Mouse (Mus musculus) left cerebral cortex, postnatal 36 days (tissue): ENCODE measurements at regions not wholly inside any gene's neighbourhood (a gene's known extent, or its start where the extent isn't known, plus 50 kb on each side); places are given as distances from the start of the nearest gene placed in this dataset.

Experiments used
- DNase-seq, 2 experiments: peaks; one replicate each; pipeline ENCODE4 v3.0.0; 2021 to 2022; ENCODE audit warnings: low spot score in 2 of 2, mixed read lengths in 1 of 2
- intact Hi-C: fragments of 180-260 bp; cut with DNase I; formaldehyde crosslinking; loops from one replicate; pipeline ENCODE4 v1.15.1; 2025

DNA sequence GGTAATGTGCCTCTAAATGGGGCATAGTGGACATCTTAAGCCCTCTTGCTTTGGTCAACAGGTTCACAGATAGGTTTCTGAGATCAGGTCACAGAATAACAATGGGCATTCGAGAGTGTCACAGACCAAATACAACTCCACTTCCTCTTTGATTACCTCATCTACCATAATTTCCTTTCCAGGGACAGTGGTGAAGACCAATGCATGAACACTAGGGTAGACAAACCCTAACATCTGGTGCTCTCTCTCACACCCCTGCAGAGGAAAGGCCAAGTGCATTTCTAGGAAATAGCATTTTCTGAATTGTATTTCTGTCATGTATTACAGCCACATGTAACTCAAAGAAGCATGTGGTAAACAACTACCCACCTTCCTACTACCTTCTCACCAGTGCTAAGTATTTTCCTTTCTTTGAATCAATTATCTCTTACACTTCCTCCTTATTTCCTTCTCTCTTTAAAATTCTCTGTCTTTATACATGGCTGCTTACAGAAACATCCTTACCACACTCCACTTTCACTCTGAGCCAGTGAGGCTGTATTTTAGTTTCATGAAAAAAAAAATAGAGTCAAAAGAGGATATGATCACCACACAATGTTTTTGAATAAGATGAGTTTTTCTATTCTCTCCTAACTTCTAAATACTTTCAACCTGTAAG, 1021.0 kb downstream of the Gsdmc2 start:
- intact Hi-C loops, result no loop called here

GRCm38 (mm10) chr15:62822305-62822704, 1022.7 kb downstream of the Gsdmc2 start:
- intact Hi-C loops, result no loop called here

More for the DNA sequence above, 1021.0 kb downstream of the Gsdmc2 start:
- DNase-seq, result no peak

DNA sequence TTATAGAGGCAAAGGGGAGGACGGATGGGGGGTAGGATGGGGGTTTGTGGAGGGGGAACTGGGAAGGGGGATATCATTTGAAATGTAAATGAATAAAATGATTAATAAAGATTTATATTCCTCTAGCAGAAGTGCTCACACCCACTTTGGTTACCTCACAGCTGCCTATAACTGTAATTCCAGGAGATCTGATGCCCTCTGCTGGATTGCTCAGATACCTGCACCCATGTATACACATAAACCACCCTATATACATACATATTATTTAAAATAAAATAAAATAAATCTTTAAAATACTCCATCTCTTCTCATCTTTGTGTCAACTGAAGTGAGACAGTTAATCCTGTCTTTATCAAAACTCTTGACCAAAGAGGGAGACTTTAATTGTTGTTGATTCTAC, 1031.9 kb downstream of the Gsdmc2 start:
- intact Hi-C loops, result no loop called here
- DNase-seq, result no peak

More at GRCm38 (mm10) chr15:62822305-62822704, 1022.7 kb downstream of the Gsdmc2 start:
- no peak for DNase-seq

DNA sequence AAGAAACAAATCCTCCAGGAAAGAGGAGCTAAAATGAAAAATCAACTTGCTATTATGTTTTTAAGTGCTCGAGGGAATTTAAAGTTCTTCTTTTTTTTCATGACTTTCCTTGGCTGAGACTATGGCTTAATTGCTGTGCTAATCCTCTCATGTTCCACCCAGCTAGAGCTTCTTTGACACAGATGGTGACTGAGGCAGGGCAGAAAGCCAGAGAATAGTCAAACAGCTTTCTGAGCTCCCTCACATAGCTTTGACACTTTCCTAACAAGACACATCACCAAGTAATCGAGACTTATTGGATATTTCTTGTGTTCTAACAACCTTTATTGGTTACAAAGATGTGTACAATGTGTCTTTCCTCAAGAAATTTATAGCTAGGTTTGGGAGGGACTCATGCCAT, 1033.0 kb downstream of the Gsdmc2 start:
- DNase-seq, result no peak
- intact Hi-C loops, result no loop called here

DNA sequence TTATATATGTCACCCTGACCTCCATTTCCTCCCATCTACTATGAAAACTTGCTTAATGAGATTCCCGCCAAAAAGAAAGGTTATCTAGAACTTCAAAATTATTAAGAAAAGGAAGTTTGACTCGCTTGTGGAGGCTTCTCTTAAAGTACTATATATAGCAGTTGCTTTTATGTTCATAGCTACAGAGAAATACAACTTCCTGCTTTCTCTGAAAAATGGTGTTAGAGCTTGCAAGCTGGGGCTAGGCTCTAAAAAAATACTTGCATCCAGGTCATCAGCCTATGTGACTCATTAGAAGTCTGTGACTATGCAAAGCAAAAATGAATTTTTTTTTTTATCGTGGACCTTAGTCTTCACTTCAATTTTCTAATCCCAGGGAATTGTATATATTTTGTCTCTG, 1035.7 kb downstream of the Gsdmc2 start:
- intact Hi-C loops, result no loop called here
- DNase-seq, result no peak

- intact Hi-C loops, result no loop called here
- no peak for DNase-seq
Observed at GRCm38 (mm10) chr15:62808087-62808808, 1036.7 kb downstream of the Gsdmc2 start.

DNA sequence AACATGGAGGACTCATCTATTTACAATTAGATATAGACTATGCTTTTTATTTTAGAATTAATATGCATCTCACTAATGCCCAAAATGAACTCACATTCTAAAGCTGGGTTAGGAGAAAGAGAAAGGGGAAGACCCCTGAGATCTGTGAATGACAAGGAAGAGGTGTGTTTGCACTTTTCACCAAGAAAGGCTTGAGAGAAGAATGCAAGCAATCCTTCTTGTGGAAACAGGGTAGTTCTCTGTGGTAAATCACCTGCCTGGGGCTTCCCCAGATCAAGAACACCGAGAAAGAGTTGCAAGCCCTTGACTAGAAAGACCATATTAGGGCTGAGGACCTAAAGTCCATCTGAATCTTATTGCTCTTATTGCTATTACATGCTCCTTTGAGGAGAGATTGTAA, 1037.6 kb downstream of the Gsdmc2 start:
- DNase-seq, result no peak
- intact Hi-C loops, result no loop called here

DNA sequence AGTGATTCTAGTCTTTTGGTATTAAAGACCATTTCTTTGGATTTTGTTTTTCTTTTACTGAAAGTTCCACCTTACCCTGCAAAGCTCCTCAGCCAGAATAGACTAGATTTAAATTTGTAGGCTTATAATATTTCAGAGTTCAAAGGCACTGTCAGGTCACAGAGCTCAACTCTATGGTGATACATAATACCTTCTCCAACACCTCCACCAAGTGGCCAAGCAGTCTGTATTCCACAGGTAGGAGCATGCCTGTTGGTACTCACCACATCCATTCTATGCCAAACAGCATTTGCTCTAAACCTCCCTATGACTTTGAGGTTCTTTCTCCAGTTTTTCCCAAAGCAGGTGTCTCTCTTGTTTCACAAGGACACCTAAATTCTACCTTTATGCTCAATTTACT, 1042.2 kb downstream of the Gsdmc2 start:
- DNase-seq, result no peak
- intact Hi-C loops, result no loop called here

- intact Hi-C loops, result no loop called here
- DNase-seq, result no peak
Observed at GRCm38 (mm10) chr15:62798731-62799130, 1046.2 kb downstream of the Gsdmc2 start.

DNA sequence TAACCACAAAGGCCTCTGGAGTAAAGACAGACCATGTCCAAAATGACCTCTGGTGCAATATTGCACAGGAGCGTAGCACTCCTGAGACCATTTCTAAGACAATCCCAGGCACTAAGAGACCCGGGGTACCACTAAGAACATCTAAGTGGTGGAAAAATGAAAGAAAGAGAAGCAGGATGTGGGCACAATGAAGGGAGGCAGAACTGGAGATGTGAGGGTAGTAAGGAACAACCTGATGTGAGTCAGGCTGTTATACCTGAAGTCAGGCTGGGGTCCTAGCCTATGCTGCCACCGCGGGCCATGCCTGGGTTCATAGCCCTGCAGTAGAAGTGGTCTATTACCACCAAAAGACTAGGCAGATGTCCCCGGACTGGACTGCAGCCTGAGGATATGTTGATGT, 1051.4 kb downstream of the Gsdmc2 start:
- intact Hi-C loops, result no loop called here
- no peak for DNase-seq

DNA sequence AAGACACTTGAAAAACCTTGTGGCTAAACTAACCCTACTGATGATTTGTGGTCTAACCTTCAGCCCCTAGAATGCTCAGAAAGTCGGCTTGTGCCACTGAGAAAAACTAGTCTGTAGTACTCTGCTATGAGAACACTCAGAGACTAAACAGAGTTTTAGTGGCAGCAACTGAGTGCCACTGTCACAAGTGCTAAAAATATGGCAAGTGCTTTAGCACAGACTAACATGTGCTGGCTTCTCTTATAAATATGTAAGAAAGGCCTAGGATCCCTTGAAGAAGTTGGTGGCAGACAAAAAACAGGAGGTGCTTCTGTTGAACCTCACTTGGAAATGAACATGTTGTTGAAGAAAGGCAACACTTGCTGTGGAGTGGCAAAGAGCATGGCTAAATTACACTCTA, 1052.9 kb downstream of the Gsdmc2 start:
- intact Hi-C loops, result no loop called here
- no peak for DNase-seq

DNA sequence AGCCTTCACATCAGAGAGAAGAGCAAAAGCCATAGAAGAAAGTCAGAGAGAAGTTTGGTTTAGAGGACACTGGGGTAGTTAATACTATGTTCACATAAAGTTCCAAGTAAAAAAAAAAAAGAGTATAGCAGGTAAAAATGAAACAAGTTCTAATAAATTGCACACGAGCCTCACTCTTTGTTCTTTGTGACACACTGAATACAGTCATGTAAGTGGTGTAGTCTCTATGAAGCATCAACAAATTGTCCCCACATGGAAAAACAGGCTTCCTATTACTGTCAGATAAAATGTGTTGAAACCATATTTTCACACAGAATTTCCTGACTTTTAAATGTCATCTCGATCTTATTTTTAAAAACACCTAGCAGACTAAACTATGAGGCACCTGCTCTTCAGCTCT, 1057.2 kb downstream of the Gsdmc2 start:
- DNase-seq, result no peak
- intact Hi-C loops, result no loop called here

DNA sequence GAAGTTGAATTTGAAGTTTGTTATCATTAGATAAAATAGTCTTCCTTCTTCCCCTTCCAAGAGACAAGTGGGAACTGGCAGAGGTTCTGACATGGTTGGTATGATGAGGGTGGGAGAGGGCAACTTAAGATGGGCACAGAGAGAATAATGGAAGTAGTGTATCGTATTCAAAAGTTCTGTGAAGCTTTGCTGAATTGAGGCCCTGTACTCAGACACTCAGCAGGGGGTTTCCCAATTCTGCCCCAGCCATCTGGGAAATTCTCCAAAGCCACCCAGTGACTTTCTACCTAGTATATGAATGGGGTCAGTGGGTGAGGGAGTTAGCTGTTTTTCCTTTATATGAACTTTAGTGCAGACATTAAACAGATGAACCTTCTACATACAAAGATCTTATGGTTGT, 1058.7 kb downstream of the Gsdmc2 start:
- intact Hi-C loops, result no loop called here
- no peak for DNase-seq

DNA sequence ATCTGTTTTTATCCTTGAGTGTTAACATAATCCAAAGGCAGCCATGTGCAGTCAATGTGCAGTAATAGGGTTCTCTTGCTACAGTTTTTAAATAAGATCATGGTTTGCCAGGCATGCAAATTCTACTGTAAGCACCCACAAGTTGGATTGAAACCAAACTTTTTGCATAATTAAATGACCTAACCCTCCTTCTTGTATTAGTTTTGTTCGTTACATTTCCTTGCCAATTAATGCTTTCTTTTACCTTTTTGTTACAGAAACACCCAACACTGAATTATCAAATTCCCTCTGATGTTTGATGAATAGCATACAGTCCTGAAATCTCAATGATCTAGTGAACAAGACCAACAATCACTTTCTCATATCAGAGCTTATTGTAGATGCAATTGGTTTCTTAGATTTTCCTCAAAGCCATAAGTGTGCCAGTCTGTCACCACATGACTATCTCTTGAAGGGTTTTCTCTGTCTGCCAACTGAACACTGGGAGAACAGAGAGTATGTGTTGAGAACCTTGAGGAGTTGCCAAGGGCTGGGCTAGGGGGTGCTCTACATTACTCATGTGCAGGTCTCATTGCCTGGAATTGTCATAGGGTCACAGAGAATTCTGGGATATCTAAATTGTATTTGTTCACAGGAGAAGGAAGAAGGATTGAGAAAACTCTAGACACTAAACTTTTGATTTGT, 1060.4 kb downstream of the Gsdmc2 start:
- intact Hi-C loops, result no loop called here
- DNase-seq, result no peak

- no peak for DNase-seq
- intact Hi-C loops, result no loop called here
Observed at GRCm38 (mm10) chr15:62778899-62779298, 1066.1 kb downstream of the Gsdmc2 start.

- intact Hi-C loops, result no loop called here
- no peak for DNase-seq
Observed at GRCm38 (mm10) chr15:62752686-62753085, 1092.3 kb downstream of the Gsdmc2 start.

- no peak for DNase-seq
- intact Hi-C loops, result no loop called here
Observed at GRCm38 (mm10) chr15:62743879-62744278, 1101.1 kb downstream of the Gsdmc2 start.

DNA sequence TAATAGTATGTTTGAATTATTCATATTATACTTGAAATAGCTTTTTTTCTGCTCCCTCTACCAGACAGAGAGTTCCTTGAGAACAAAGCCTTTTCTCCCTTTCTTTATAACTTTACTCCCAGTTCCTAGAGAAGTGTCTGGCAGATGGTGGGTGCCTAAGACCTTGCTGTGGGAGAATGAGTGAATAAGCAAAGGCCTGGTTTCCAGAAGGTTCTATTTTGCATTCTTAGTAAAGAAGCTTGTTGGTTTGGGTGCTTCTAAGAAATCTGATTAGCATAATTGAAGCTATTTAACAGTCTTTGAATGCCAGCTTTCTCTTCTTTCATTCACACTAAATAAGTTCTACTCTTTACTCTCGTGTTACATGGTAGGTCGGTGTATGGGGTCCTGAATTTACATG, 1104.2 kb downstream of the Gsdmc2 start:
- no peak for DNase-seq
- intact Hi-C loops, result no loop called here

- DNase-seq, result no peak
- intact Hi-C loops, result no loop called here
Observed at GRCm38 (mm10) chr15:62735334-62735733, 1109.6 kb downstream of the Gsdmc2 start.

DNA sequence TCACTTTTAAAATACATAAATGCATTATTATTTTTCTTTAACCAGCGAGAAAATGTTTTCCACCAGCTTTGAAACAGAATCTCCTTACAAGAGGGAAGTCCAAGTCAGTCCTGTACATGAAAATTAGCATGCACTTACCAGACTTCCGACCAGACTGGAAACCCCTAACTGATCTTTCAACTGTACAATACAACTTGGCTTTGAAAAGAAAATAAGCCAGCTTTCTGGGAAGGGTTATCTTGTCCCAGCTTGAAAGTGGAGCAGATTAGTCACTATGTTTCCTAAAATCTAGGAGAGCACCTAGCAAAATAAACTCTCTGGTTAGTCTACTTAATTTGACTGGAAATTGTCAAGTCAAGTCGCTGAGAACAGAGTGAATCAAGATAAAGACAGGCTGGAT, 1110.1 kb downstream of the Gsdmc2 start:
- no peak for DNase-seq
- intact Hi-C loops, result no loop called here

DNA sequence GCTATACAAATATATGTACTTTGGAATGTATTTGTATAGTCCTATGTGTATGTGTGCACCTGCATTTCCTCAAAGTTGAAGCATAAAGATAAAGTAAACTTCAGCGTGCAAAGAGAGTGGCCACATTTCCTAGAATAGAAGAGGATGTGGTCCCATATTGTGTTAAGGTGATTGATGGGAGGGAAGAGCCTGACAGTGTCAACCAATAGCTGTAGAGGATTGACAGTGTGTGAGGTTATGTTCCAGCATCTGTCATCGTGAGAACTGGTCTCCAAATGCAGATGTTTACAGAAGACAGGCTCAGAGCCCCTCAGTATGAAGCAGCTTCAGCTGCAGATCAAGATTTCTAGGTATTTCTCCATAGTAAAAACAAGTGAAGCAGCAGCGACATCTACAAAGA, 1114.5 kb downstream of the Gsdmc2 start:
- no peak for DNase-seq
- intact Hi-C loops, result no loop called here
